ENCODE assay signal across 9 mouse cellular contexts in the genomic region with DNA sequence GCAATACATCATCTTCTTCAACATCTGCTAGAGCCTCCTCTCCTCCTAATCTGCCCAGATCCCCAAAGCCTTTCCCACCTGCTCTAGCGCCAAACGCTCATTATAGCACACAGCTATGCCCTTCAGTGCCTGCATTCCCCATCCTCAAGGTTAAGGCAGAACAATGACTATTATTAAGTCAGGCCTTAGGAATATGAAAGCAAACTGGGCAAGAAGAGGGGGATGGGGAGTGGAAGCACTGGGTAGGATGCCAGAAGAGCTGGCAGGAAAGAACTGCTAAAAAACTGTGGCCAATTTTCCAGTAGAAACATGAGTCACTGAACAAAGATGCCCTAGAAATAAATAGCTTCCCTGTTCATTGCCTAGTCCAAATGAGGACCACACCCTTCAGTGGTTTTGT.
A peak's percentile ranks its signal among the peaks of the same experiment; 100 is the strongest.
DNase-seq lines count a peak whose midpoint lies in the region; ATAC-seq and TF ChIP-seq lines count a peak whose summit lies in the region.
"Had no signal": no experiment of that assay in that cellular context is flagged by ENCODE, and none has a peak within 500 bp of the region (broad histone marks: within the 10 kb centered on the region; RNA-seq: fewer than 3 reads in every experiment).

No protein-coding gene starts in this region.

- H3K4me3 ChIP-seq in heart, embryonic 10.5 days: no peak overlapping the region
- no peak overlapping the region for H3K4me3 ChIP-seq in MEL (ENCODE audit: control insufficient read depth in 1 of 2, insufficient read depth in 1 of 2, low read depth in 2 of 2, low read length in 2 of 2)
- H3K4me3 ChIP-seq in liver, postnatal 0 days (ENCODE audit: low read depth, low read length): no peak overlapping the region
- H3K4me3 ChIP-seq: limb, embryonic 13.5 days had no signal

- WGBS in heart, embryonic 10.5 days: 46% methylated on average over 2 of the region's 2 CpGs
- 77% methylated on average over 2 of the region's 2 CpGs for WGBS in liver, postnatal 0 days (ENCODE audit: insufficient replicate concordance)

- no peak for TF ChIP-seq EP300 in MEL (IDR thresholded peaks at IDR 0.05; ENCODE audit: low read depth in 1 of 2, low read length in 2 of 2)
- TF ChIP-seq EP300 in liver, postnatal 0 days (IDR thresholded peaks at IDR 0.05; ENCODE audit: low read depth): no peak

- no peak for TF ChIP-seq RAD21 in MEL (IDR thresholded peaks at IDR 0.05; ENCODE audit: low read depth, low read length)

- no peaks in the 10 kb centered on the region for H3K9me3 ChIP-seq in heart, embryonic 10.5 days
- H3K9me3 ChIP-seq in MEL (replicated peaks; ENCODE audit: insufficient read depth, low read length): no peaks in the 10 kb centered on the region
- no peaks in the 10 kb centered on the region for H3K9me3 ChIP-seq in liver, postnatal 0 days (ENCODE audit: low read length)
- H3K9me3 ChIP-seq: limb, embryonic 13.5 days had no signal

- no peak for TF ChIP-seq CTCF in MEL (IDR thresholded peaks at IDR 0.05 in 2 of 3, conservative IDR thresholded peaks at IDR 0.05 in 1 of 3; ENCODE audit: control insufficient read depth in 1 of 3, insufficient read depth in 1 of 3, low read depth in 2 of 3, low read length in 3 of 3, poor library complexity in 1 of 3, severe bottlenecking in 1 of 3)
- no peak for TF ChIP-seq CTCF in liver, postnatal 0 days (IDR thresholded peaks at IDR 0.05; ENCODE audit: low read depth)

- no peak for ATAC-seq in monocyte, adult 5-6 weeks (replicated peaks; ENCODE audit: insufficient number of reproducible peaks, low FRiP score, low TSS enrichment, poor library complexity, severe bottlenecking)
- no peak for ATAC-seq in liver, postnatal 0 days

- no peaks in the 10 kb centered on the region for H3K36me3 ChIP-seq in heart, embryonic 10.5 days
- peaks cover 0 to 3% of the 10 kb centered on the region in 2 experiments; a peak in 2 of 4 replicates for H3K36me3 ChIP-seq in MEL (ENCODE audit: control insufficient read depth in 1 of 2, insufficient read depth in 2 of 2, low read length in 2 of 2)
- no peaks in the 10 kb centered on the region for H3K36me3 ChIP-seq in liver, postnatal 0 days (replicated peaks; ENCODE audit: insufficient read depth, low read length)
- H3K36me3 ChIP-seq: limb, embryonic 13.5 days had no signal

- peaks cover 3% of the 10 kb centered on the region; the same call in 1 of the 2 replicates for H3K4me1 ChIP-seq in heart, embryonic 10.5 days
- H3K4me1 ChIP-seq in MEL (ENCODE audit: control insufficient read depth in 1 of 2, insufficient read depth in 2 of 2, low read length in 2 of 2): peaks cover 3 to 10% of the 10 kb centered on the region in 2 experiments; a peak in 3 of 4 replicates
- H3K4me1 ChIP-seq in liver, postnatal 0 days (ENCODE audit: insufficient read depth): no peaks in the 10 kb centered on the region
- H3K4me1 ChIP-seq: limb, embryonic 13.5 days had no signal

- peak; percentile 90 for DNase-seq in heart, adult 11 months
- DNase-seq in heart, embryonic 10.5 days (ENCODE audit: low spot score): no peak
- DNase-seq in 3134 (ENCODE audit: extremely low read depth, insufficient read length, low spot score): peak; percentile 79
- peak; percentile 22 for DNase-seq in MEL (ENCODE audit: low read depth, low spot score)
- peak; percentile 63 for DNase-seq in heart, postnatal 4 days
- DNase-seq in urinary bladder, postnatal 10 days (ENCODE audit: low spot score): no peak
- DNase-seq in liver, postnatal 0 days: no peak

- H3K79me2 ChIP-seq in MEL (ENCODE audit: control insufficient read depth, insufficient read depth, low read length, poor library complexity): no peaks in the 10 kb centered on the region

- no peak overlapping the region for H3K9ac ChIP-seq in MEL (ENCODE audit: control insufficient read depth, low read depth, low read length, poor library complexity, severe bottlenecking)
- no peak overlapping the region for H3K9ac ChIP-seq in liver, postnatal 0 days (replicated peaks)
- H3K9ac ChIP-seq: limb, embryonic 13.5 days had no signal

- TF ChIP-seq POLR2A in MEL (IDR thresholded peaks at IDR 0.05; ENCODE audit: control insufficient read depth in 1 of 2, insufficient read depth in 1 of 2, low read depth in 1 of 2, low read length in 2 of 2, poor library complexity in 1 of 2): no peak

- H3K4me2 ChIP-seq in liver, postnatal 0 days (ENCODE audit: low read depth, low read length): no peak overlapping the region
- H3K4me2 ChIP-seq: limb, embryonic 13.5 days had no signal

- no peaks in the 10 kb centered on the region for H3K27me3 ChIP-seq in heart, embryonic 10.5 days (ENCODE audit: insufficient read depth, poor library complexity, severe bottlenecking)
- no peaks in the 10 kb centered on the region for H3K27me3 ChIP-seq in MEL (ENCODE audit: control insufficient read depth in 1 of 2, insufficient read depth in 2 of 2, low read length in 2 of 2)
- H3K27me3 ChIP-seq in liver, postnatal 0 days (ENCODE audit: insufficient read depth, low read length): no peaks in the 10 kb centered on the region
- H3K27me3 ChIP-seq: limb, embryonic 13.5 days had no signal

- H3K27ac ChIP-seq in heart, embryonic 10.5 days: no peak overlapping the region
- H3K27ac ChIP-seq in MEL (ENCODE audit: control insufficient read depth, low read depth, low read length): no peak overlapping the region
- H3K27ac ChIP-seq in liver, postnatal 0 days (ENCODE audit: low read depth): no peak overlapping the region
- H3K27ac ChIP-seq: limb, embryonic 13.5 days had no signal

TF ChIP-seq in MEL, 35 proteins besides CTCF, POLR2A, EP300 and RAD21:
- TF ChIP-seq MAX (IDR thresholded peaks at IDR 0.05; ENCODE audit: low read length): no peak
- no peak for TF ChIP-seq ZNF384 (IDR thresholded peaks at IDR 0.05; ENCODE audit: low read depth, low read length)
- no peak for TF ChIP-seq ELF1 (IDR thresholded peaks at IDR 0.05; ENCODE audit: low read depth, low read length)
- TF ChIP-seq GABPA (IDR thresholded peaks at IDR 0.05; ENCODE audit: low read depth, low read length): no peak
- no peak for TF ChIP-seq TBP (IDR thresholded peaks at IDR 0.05; ENCODE audit: low read depth, low read length)
- no peak for TF ChIP-seq POLR2AphosphoS2 (IDR thresholded peaks at IDR 0.05; ENCODE audit: low read length)
- TF ChIP-seq RCOR1 (IDR thresholded peaks at IDR 0.05; ENCODE audit: low read depth, low read length): no peak
- no peak for TF ChIP-seq MYC (IDR thresholded peaks at IDR 0.05; ENCODE audit: low read depth, low read length)
- TF ChIP-seq SMC3 (IDR thresholded peaks at IDR 0.05; ENCODE audit: low read depth, low read length): no peak
- no peak for TF ChIP-seq E2F4 (IDR thresholded peaks at IDR 0.05; ENCODE audit: borderline replicate concordance, low read depth, low read length)
- TF ChIP-seq ZMIZ1 (IDR thresholded peaks at IDR 0.05; ENCODE audit: low read depth, low read length): no peak
- TF ChIP-seq CHD1 (IDR thresholded peaks at IDR 0.05; ENCODE audit: low read depth, low read length): no peak
- no peak for TF ChIP-seq CHD2 (IDR thresholded peaks at IDR 0.05; ENCODE audit: low read length)

Comparison
In these comparisons a context has a peak if more than half of its experiments do, and no peak if none do; other contexts are left out.
1. DNase-seq: peak in heart, adult 11 months (single experiment), 3134 (single experiment), MEL (single experiment) and heart, postnatal 4 days (single experiment); none in heart, embryonic 10.5 days (single experiment), urinary bladder, postnatal 10 days (single experiment) and liver, postnatal 0 days (single experiment).